In genomic region chr8:77044849-77045248, GRCm38 (mm10) we compare ENCODE assay signal across 13 mouse cellular contexts.
DNase-seq lines count a peak whose midpoint lies in the region; ATAC-seq and TF ChIP-seq lines count a peak whose summit lies in the region.
"Had no signal": no experiment of that assay in that cellular context is flagged by ENCODE, and none has a peak within 500 bp of the region (broad histone marks: within the 10 kb centered on the region; RNA-seq: fewer than 3 reads in every experiment).

No protein-coding gene starts in this region.

- H3K9me3 ChIP-seq in heart, embryonic 13.5 days = no peaks in the 10 kb centered on the region
- H3K9me3 ChIP-seq in liver, embryonic 11.5 days (ENCODE audit: control insufficient read depth, low read length) = no peaks in the 10 kb centered on the region
- H3K9me3 ChIP-seq: midbrain, embryonic 12.5 days; neural tube, embryonic 15.5 days had no signal

- no peak for TF ChIP-seq POLR2A in thymus, adult 2 months (IDR thresholded peaks at IDR 0.05; ENCODE audit: control insufficient read depth, extremely low read depth, insufficient read depth, low read length, poor library complexity)

- no peak overlapping the region for H3K4me3 ChIP-seq in heart, embryonic 13.5 days
- no peak overlapping the region for H3K4me3 ChIP-seq in liver, embryonic 11.5 days (ENCODE audit: low read depth, low read length)
- no peak overlapping the region for H3K4me3 ChIP-seq in gastrocnemius, adult 2 months
- no peak overlapping the region for H3K4me3 ChIP-seq in thymus, adult 2 months (ENCODE audit: control insufficient read depth, insufficient read depth, low read length)
- H3K4me3 ChIP-seq: midbrain, embryonic 12.5 days; neural tube, embryonic 15.5 days had no signal

- H3K27me3 ChIP-seq in heart, embryonic 13.5 days (replicated peaks) = no peaks in the 10 kb centered on the region
- H3K27me3 ChIP-seq in liver, embryonic 11.5 days (replicated peaks; ENCODE audit: control insufficient read depth, insufficient read depth, low read length) = no peaks in the 10 kb centered on the region
- no peaks in the 10 kb centered on the region for H3K27me3 ChIP-seq in thymus, adult 2 months (ENCODE audit: control insufficient read depth, insufficient read depth, low read length)
- H3K27me3 ChIP-seq: midbrain, embryonic 12.5 days; neural tube, embryonic 15.5 days had no signal

- no peak overlapping the region for H3K9ac ChIP-seq in heart, embryonic 13.5 days
- no peak overlapping the region for H3K9ac ChIP-seq in liver, embryonic 11.5 days (ENCODE audit: low read depth, low read length)
- H3K9ac ChIP-seq: midbrain, embryonic 12.5 days; neural tube, embryonic 15.5 days had no signal

- intact Hi-C loops in gastrocnemius, adult 2 months (cut with DNase I) = no loop called here

- no peak for TF ChIP-seq CTCF in gastrocnemius, adult 2 months (IDR thresholded peaks at IDR 0.05)
- no peak for TF ChIP-seq CTCF in thymus, adult 2 months (IDR thresholded peaks at IDR 0.05; ENCODE audit: borderline replicate concordance, control insufficient read depth, extremely low read depth, insufficient read depth, low read length, poor library complexity)

- DNase-seq in ovary, adult 18-20 months (ENCODE audit: low spot score) = peak; percentile 27
- DNase-seq in ovary, postnatal 14 days (ENCODE audit: low spot score) = no peak
- no peak for DNase-seq in liver, embryonic 11.5 days (ENCODE audit: low spot score)
- DNase-seq in yolk sac, embryonic 10.5 days (ENCODE audit: low spot score) = peak; percentile 24
- no peak for DNase-seq in gastrocnemius, adult 2 months
- DNase-seq in thymus, adult 2 months = no peak
- DNase-seq in thymus, postnatal 0 days (ENCODE audit: low spot score) = no peak
- DNase-seq: gastrocnemius, postnatal 25 days; lung, adult 2 months had no signal

- H3K27ac ChIP-seq in heart, embryonic 13.5 days (replicated peaks) = no peak overlapping the region
- H3K27ac ChIP-seq in liver, embryonic 11.5 days (ENCODE audit: low read depth, low read length) = no peak overlapping the region
- H3K27ac ChIP-seq in gastrocnemius, adult 2 months = no peak overlapping the region
- no peak overlapping the region for H3K27ac ChIP-seq in thymus, adult 2 months (ENCODE audit: control insufficient read depth, insufficient read depth, low read length)
- H3K27ac ChIP-seq: midbrain, embryonic 12.5 days; neural tube, embryonic 15.5 days had no signal

- WGBS in heart, embryonic 13.5 days = 35% methylated on average over 12 of the region's 12 CpGs
- WGBS in liver, embryonic 11.5 days = 36% methylated on average over 12 of the region's 12 CpGs
- WGBS in thymus, adult 2 months = 92% methylated on average over 12 of the region's 12 CpGs

- peaks cover 6% of the 10 kb centered on the region for H3K4me1 ChIP-seq in heart, embryonic 13.5 days
- 0 out of 2 replicates have a peak, but pooled peaks cover 2% of the 10 kb centered on the region for H3K4me1 ChIP-seq in liver, embryonic 11.5 days (replicated peaks; ENCODE audit: control insufficient read depth, insufficient read depth, low read length)
- no peaks in the 10 kb centered on the region for H3K4me1 ChIP-seq in thymus, adult 2 months (replicated peaks; ENCODE audit: control insufficient read depth, insufficient read depth, low read length)
- H3K4me1 ChIP-seq: midbrain, embryonic 12.5 days; neural tube, embryonic 15.5 days had no signal

- ATAC-seq in heart, embryonic 13.5 days (ENCODE audit: extremely low read depth, insufficient number of reproducible peaks, low FRiP score, low TSS enrichment) = no peak
- peak; percentile 99 for ATAC-seq in liver, embryonic 11.5 days (replicated peaks; ENCODE audit: low FRiP score)
- ATAC-seq: inflammation-experienced regulatory T-cells, adult 6 months had no signal

- H3K36me3 ChIP-seq in heart, embryonic 13.5 days = no peaks in the 10 kb centered on the region
- H3K36me3 ChIP-seq in liver, embryonic 11.5 days (ENCODE audit: control insufficient read depth, insufficient read depth, low read length) = no peaks in the 10 kb centered on the region
- no peaks in the 10 kb centered on the region for H3K36me3 ChIP-seq in thymus, adult 2 months (ENCODE audit: control insufficient read depth, insufficient read depth, low read length)
- H3K36me3 ChIP-seq: midbrain, embryonic 12.5 days; neural tube, embryonic 15.5 days had no signal

- H3K4me2 ChIP-seq in heart, embryonic 13.5 days = 0 out of 2 replicates have a peak overlapping the region, but pooled peaks have one; percentile 7
- no peak overlapping the region for H3K4me2 ChIP-seq in liver, embryonic 11.5 days
- H3K4me2 ChIP-seq: midbrain, embryonic 12.5 days; neural tube, embryonic 15.5 days had no signal

Comparison
In these comparisons a context has a peak if more than half of its experiments do, and no peak if none do; other contexts are left out.
1. DNase-seq: peak in ovary, adult 18-20 months (single experiment) and yolk sac, embryonic 10.5 days (single experiment); none in ovary, postnatal 14 days (single experiment), liver, embryonic 11.5 days (single experiment), gastrocnemius, adult 2 months (single experiment), thymus, adult 2 months (single experiment) and thymus, postnatal 0 days (single experiment).